Mouse (Mus musculus) lung, postnatal 4 days (tissue): ENCODE measurements at regions not wholly inside any gene's neighbourhood (a gene's known extent, or its start where the extent isn't known, plus 50 kb on each side); places are given as distances from the start of the nearest gene placed in this dataset.

Experiments
- DNase-seq, 2 experiments: peaks; one replicate each; pipeline ENCODE4 v3.0.0; 2021

GRCm38 (mm10) chr15:52959711-52960110 lies 925.0 kb upstream of the Gm7489 start:
- no peak for DNase-seq

- no peak for DNase-seq
Measured at GRCm38 (mm10) chr15:52961491-52961890, 923.2 kb upstream of the Gm7489 start.

- DNase-seq, result peak in 1 of 2 experiments; percentile 8
Measured at GRCm38 (mm10) chr15:52963918-52964317, 920.8 kb upstream of the Gm7489 start.

- peak in 1 of 2 experiments; percentile 27 for DNase-seq
Measured at GRCm38 (mm10) chr15:52964403-52964802, 920.3 kb upstream of the Gm7489 start.

GRCm38 (mm10) chr15:52967801-52968235 lies 916.9 kb upstream of the Gm7489 start:
- peak; percentile 46 to 74 for DNase-seq

- DNase-seq, result no peak
Measured at GRCm38 (mm10) chr15:52982821-52983220, 901.9 kb upstream of the Gm7489 start.

- no peak for DNase-seq
Measured at GRCm38 (mm10) chr15:52990580-52990979, 894.1 kb upstream of the Gm7489 start.

- no peak for DNase-seq
Measured at GRCm38 (mm10) chr15:52994351-52994750, 890.4 kb upstream of the Gm7489 start.

- DNase-seq, result no peak
Measured at GRCm38 (mm10) chr15:52999200-52999599, 885.5 kb upstream of the Gm7489 start.

GRCm38 (mm10) chr15:52999776-53000175 lies 884.9 kb upstream of the Gm7489 start:
- DNase-seq, result no peak

GRCm38 (mm10) chr15:53001429-53001828 lies 883.3 kb upstream of the Gm7489 start:
- no peak for DNase-seq

GRCm38 (mm10) chr15:53001964-53002363 lies 882.7 kb upstream of the Gm7489 start:
- DNase-seq, result no peak

- no peak for DNase-seq
Measured at GRCm38 (mm10) chr15:53004078-53004477, 880.6 kb upstream of the Gm7489 start.

GRCm38 (mm10) chr15:53006844-53007243 lies 877.9 kb upstream of the Gm7489 start:
- peak in 1 of 2 experiments; percentile 41 for DNase-seq

GRCm38 (mm10) chr15:53009337-53009736 lies 875.4 kb upstream of the Gm7489 start:
- no peak for DNase-seq
